Mouse (Mus musculus) lung, adult 2 months (tissue): ENCODE results near the gene Uckl1. TPM values are rescaled to one million over a fixed set of nuclear protein-coding genes. Genes with fewer than 3 reads are reported as not detected.

ENCODE experiments used
- DNase-seq: peaks from one replicate; pipeline ENCODE4 v3.0.0; 2022
- H3K4me1 ChIP-seq: fragments of 200-500 bp; 2 replicates; pipeline ENCODE4 v1.6.1; 2011; ENCODE audit warnings: low read length; ENCODE audit not compliant: control insufficient read depth, insufficient read depth
- H3K4me3 ChIP-seq: fragments of 200-500 bp; replicated peaks from 2 replicates; pipeline ENCODE3; 2011; ENCODE audit warnings: low read depth, mild to moderate bottlenecking, control low read depth, low read length; ENCODE audit errors: extremely low read depth
- CTCF ChIP-seq: fragments of 200-500 bp; IDR thresholded peaks from 2 replicates; pipeline ENCODE4 v1.5.1; 2011; ENCODE audit warnings: mild to moderate bottlenecking, low read length, control low read depth; ENCODE audit not compliant: insufficient read depth
- POLR2A ChIP-seq: fragments of 200-500 bp; IDR thresholded peaks from 2 replicates; pipeline ENCODE4 v1.6.1; 2011; ENCODE audit warnings: low read depth, mild to moderate bottlenecking, control low read depth, low read length, borderline replicate concordance; ENCODE audit errors: extremely low read depth
- WGBS: fragments of 180-500 bp; shearing (Covaris S2); methylation state at CpG from one replicate; pipeline ENCODE4 v1.1.7; 2018; 5-methylcytosine and 5-hydroxymethylcytosine counted together
- polyA plus RNA-seq: library from polyadenylated mRNA; depleted of rRNA; stranded (reverse); fragments of >200 nt; gene quantifications from 2 replicates; pipeline ENCODE4 v1.2.3, GENCODE M21; 2012; rRNA removed

Uckl1 gene
- polyA plus RNA-seq = 121 and 128 TPM in 2 replicates

GRCm38 (mm10) chr2:181584411-181584942, at the start of gene Uckl1:
TSS of gene Uckl1 (minus strand) at chr2:181584892.
- 91% methylated on average over 4 of the region's 4 CpGs for WGBS
- Histone ChIP-seq H3K4me3 (no peak within 1 kb of the TSS), H3K4me1 (no peaks in the 10 kb centered on the region)
- no peak for TF ChIP-seq CTCF
- no peak for TF ChIP-seq POLR2A
- DNase-seq = no peak

- DNase-seq = no peak
- WGBS = 97% methylated on average over 6 of the region's 6 CpGs
- no peak for TF ChIP-seq CTCF
- TF ChIP-seq POLR2A = no peak
- Histone ChIP-seq H3K4me1 (no peaks in the 10 kb centered on the region), H3K4me3 (no peak overlapping the region)
These were observed 47.9 kb upstream of the Uckl1 start for GRCm38 (mm10) chr2:181632624-181633023.

GRCm38 (mm10) chr2:181628471-181628870, 43.8 kb upstream of the Uckl1 start:
- Histone ChIP-seq H3K4me1 (no peaks in the 10 kb centered on the region), H3K4me3 (no peak overlapping the region)
- TF ChIP-seq POLR2A (no peak), CTCF (no peak)
- no peak for DNase-seq

- TF ChIP-seq POLR2A = no peak
- TF ChIP-seq CTCF = no peak
- DNase-seq = no peak
- Histone ChIP-seq H3K4me1 (no peaks in the 10 kb centered on the region), H3K4me3 (no peak overlapping the region)
These were observed 38.7 kb upstream of the Uckl1 start for GRCm38 (mm10) chr2:181623401-181623800.

- TF ChIP-seq CTCF (no peak), POLR2A (no peak)
- no peak for DNase-seq
- Histone ChIP-seq H3K4me3 (no peak overlapping the region), H3K4me1 (no peaks in the 10 kb centered on the region; the same call in 1 of the 2 replicates)
- 86% methylated on average over 5 of the region's 5 CpGs for WGBS
These were observed 34.2 kb upstream of the Uckl1 start for GRCm38 (mm10) chr2:181618761-181619495.

- Histone ChIP-seq H3K4me3 (no peak overlapping the region), H3K4me1 (peaks cover 2% of the 10 kb centered on the region; the same call in 1 of the 2 replicates)
- DNase-seq = no peak
- TF ChIP-seq CTCF (no peak), POLR2A (no peak)
- 59% methylated on average over 4 of the region's 4 CpGs for WGBS
These were observed 17.7 kb upstream of the Uckl1 start for GRCm38 (mm10) chr2:181602367-181602766.

GRCm38 (mm10) chr2:181601751-181602145, 17.1 kb upstream of the Uckl1 start:
- H3K4me3 ChIP-seq = peak overlapping the region; percentile 98
- TF ChIP-seq POLR2A (no peak), CTCF (no peak)
- DNase-seq = no peak
- peaks cover 2% of the 10 kb centered on the region; the same call in 1 of the 2 replicates for H3K4me1 ChIP-seq
- WGBS = 23% methylated on average over 10 of the region's 10 CpGs

GRCm38 (mm10) chr2:181600828-181601750, 16.4 kb upstream of the Uckl1 start:
- H3K4me1 ChIP-seq = peaks cover 2% of the 10 kb centered on the region; the same call in 1 of the 2 replicates
- peak; percentile 98; the same call in 1 of the 2 replicates for TF ChIP-seq POLR2A
- no peak for TF ChIP-seq CTCF
- peak; percentile 95 for DNase-seq
- H3K4me3 ChIP-seq = peak overlapping the region; percentile 98
- 1% methylated on average over 57 of the region's 57 CpGs for WGBS

- peaks cover 2% of the 10 kb centered on the region; the same call in 1 of the 2 replicates for H3K4me1 ChIP-seq
- no peak overlapping the region for H3K4me3 ChIP-seq
- TF ChIP-seq CTCF (no peak), POLR2A (no peak)
- WGBS = 66% methylated on average over 6 of the region's 6 CpGs
- DNase-seq = no peak
These were observed 15.6 kb upstream of the Uckl1 start for GRCm38 (mm10) chr2:181600226-181600758.
